Mouse (Mus musculus) 3134 (cell line): Measurements from ENCODE around the gene Cyp4f14.
A peak's percentile ranks its signal among the peaks of the same experiment; 100 is the strongest.
"Not testable (repeated sequence)": the region's sequence is repeated elsewhere in the genome, so short reads cannot be mapped to it uniquely, and the experiment has no call there.

ENCODE experiments used
- DNase-seq: peaks from one replicate; pipeline ENCODE4 v3.0.0-alpha.2; 2011; ENCODE audit warnings: low spot score; ENCODE audit not compliant: insufficient read length; ENCODE audit errors: extremely low read depth

Cyp4f14 gene

DNA sequence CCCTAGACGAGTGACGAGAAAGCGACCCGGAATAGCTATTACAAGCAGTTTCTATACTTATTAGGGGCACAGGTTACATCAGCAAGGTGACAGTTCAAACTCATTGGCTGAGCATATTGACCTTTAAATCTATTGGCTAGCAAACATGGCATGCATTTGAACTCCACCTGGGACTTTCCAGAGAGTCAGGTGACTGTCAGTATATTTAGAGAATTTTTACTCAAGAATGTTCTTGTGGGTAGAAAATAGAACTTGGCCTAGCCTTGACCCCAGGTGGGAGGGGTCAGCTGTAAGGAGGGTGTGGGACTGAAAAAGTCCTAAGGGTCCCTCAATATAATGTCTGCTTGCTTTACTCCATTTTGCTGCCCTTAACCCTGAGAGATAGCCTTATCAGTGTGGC, 21.7 kb downstream of the Cyp4f14 start:
- DNase-seq = no peak

DNA sequence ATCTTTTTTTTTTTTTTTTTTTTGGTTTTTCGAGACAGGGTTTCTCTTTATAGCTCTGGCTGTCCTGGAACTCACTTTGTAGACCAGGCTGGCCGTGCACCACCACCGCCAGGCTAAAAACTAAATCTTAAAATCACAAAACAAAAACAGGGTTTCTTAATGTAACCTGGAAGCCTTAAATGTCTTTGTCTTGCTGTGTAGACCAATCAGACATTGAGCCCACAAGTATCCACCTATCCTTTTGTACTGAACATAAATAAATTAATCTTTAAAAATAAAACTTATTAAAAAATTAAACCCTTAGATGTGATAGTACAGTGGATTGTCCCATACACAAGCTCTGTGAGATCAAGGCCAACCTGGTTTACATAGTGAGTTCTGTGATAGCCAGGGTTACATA, 23.2 kb downstream of the Cyp4f14 start:
- DNase-seq = no peak

DNA sequence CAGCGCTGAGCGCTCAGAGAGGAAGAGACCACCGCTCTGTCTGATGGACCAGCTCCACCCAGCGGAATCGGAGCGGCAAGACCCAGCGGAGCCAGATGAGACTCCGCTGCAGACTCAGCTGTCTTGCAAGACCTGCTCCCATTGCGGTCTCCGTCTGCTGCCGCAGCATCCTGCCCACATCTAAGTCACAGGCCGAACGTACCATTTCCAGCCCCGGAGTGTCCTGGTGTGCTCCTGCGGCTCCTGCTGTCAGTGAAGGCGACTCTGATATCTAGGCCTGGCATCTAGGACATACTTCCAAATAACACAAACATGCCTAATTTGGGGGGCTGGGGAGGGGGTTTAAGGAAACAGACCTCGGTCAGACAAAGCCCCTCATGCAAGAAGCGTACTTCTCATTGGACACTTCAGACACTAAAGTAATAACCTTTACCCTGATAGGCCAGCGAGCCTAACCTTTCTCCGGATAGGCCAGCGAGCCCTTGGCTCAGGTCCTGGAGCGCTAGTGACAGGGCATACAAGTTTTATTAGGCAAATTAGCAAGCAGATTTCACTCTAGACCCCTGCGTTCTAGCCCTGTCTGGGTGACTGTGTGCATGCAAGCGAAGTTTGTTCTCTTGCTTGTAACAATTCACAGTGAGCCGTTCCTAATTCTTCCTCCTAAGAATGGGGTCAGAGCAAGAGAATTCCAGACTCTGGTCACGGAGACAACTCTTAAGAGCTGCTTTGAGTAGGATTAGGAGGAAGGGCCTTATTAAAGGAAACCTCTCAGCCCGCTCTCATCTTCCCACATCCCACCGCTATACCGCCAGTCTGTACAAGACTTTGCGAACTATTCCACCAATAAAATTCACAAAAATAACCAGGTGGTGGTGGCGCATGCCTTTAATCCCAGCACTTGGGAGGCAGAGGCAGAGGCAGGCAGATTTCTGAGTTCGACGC, 25.6 kb downstream of the Cyp4f14 start, which contains the start of gene Zfp870:
TSS of gene Zfp870 (minus strand) at position 404 of the 942 bp plus-strand sequence.
- peak; percentile 66 for DNase-seq

DNA sequence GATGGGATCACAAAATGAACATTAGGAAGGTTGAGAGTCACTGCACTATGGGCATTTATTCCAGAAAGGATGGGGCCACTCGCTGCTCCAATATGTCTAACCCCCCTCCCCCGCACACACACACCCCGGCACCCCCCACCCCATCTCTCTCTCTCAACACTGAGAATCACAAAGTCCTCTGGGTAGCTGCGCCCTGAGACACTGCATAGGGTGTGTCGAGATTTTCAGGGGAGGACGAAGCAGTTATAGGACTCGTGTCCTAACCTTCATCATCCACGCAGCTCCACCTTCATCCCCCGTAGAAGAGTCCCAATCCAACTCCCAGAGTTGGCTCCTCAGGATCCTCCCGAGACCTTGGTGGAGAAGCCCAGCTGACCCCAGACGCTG, 26.3 kb downstream of the Cyp4f14 start:
- DNase-seq = no peak

DNA sequence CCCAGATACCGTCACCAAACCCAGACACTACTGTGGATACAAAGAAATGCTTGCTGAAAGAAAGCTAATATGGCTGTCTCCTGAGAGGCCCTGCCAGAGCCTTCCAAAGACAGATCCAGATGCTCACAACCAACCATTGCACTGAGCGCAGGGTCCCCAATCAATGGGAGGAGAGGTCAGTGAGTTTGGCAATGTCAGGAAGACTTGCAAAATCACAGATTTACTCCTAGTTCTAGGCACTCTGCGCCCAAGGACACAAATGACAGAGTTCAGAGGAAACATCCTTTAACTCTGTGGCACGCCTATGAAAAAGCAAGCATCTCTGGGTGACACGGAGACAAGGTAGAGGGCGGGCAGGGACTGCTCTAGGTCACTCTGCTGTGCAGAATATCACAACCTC, 27.5 kb downstream of the Cyp4f14 start:
- DNase-seq = no peak

DNA sequence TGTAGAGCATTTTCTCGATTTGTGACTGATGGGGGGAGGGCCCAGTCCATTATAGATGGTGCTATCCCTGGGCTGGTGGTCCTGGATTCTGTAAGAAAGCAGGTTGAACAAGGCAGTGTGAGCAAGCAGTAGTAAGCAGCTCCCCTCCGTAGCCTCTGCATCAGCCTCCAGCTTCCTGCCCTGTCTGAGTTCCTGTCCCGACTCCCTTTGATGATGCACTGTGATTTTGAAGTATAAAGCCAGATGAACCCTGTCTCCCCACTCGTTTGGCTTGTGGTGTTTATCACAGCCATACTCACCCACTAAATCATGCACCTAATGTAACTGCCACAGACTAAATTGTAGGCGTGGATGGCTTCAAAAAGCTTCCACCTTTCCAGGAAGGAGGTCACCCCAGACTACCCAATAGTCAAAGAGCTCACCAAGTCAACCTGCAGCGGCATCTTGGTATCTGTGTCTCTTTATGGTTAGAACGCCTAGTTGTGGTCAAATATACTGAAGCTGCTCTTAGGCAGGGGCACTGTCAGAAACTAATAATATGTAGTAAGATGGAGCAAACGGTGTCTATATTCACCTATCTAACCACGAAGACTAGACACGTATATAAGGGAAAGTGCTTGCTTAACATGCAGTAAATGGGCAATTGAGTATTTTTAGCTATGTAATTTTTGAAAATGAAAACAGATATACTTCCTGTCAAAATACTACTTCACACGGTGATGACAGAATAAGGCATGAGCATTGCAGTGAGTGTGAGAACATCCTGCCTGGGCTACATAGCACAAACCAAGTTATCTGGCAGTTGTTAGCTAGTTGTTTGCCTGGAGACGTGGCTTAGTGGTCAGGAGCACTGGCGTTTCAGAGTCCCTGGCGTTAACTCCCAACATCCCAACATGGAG, 36.6 kb downstream of the Cyp4f14 start:
- no peak for DNase-seq

DNA sequence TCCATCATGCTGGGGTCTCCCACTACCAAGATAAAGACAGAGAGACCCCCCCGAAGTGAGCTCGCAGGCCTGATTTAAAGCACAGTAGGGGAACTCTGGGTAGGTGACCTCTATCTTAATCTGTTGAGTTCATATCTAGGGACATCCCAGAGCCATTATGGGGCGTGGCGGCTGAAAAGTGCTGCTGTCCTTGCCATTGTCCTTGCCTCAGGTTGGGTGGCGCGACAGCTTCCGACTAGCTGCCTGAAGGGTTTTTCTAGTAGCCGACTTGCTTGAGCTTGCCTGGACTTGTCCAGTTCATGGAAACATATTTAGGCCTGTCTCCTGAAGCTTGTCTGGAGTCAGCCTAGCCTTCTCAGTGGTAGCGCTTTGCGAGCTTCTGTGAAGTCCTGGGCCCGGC, 38.4 kb downstream of the Cyp4f14 start:
- DNase-seq = no peak

DNA sequence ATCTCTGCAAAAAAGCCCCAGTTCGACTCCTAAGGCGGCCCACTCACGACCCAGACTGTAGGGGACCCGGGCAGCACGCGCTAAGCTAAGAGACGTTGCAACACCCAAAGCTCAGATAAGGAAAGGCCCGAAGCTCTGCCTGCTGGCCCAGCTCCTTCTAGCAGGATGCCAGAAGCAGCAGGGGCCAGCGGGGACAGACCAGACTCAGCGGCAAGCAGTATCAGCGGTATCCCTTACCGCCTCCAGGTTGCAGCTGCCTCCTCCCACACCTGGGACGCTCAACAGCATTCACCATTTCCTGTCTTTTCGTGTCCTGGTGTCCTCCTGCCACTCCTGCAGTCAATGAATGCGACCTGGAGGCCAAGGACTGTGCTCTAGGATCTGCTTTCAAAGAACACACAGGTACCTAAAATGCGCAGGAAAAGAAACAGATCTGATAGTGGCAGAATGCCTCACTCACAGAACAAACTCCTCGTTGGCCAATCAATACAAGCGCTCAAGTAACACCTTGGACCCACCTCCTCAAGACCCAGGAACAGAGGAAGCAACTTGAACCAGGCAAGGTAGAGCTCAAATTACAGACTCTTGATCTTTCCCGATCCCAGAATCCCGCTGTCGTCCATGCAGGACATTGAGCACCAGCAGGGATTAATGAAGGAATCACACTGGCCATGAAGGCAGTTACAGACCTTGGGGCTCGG, 39.5 kb downstream of the Cyp4f14 start:
- no peak for DNase-seq

DNA sequence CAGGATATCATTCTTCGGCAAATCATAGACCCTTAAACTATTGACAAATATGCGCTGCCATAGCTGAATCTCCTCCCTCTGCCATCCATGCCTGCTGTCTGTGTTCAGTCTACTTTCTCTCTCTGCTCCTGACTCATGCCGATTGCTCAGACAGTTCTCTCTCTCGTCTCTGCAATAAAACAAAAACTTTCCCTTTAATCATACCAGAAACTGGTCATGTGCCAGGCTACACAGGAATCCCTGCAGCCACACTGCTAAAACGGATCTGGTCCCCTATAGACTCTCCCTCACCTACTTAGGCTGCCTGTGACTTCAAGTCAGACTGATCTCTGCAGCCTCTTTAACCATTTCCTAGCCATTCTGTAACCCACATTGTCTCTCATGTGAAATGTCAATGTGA, 44.4 kb downstream of the Cyp4f14 start:
- no peak for DNase-seq

DNA sequence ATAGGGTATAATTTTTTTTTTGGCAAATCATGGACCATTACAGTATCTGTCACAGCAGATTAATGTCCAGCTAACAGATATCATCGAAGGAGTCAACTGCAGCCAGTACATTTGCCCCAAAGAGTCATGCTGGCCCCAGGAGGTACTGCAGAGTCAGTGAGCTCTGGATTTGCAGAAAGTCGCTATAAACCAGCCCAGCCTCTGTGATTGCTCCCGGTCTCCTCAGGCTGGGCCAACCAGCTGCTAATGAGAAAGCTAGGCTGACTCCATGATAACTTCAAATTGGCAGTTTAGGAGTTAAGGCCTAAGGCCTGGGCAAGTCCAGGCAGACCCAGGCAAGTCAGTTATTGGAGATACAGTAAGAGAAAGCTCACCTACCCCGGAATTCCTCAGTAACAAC, 45.1 kb downstream of the Cyp4f14 start:
- no peak for DNase-seq

DNA sequence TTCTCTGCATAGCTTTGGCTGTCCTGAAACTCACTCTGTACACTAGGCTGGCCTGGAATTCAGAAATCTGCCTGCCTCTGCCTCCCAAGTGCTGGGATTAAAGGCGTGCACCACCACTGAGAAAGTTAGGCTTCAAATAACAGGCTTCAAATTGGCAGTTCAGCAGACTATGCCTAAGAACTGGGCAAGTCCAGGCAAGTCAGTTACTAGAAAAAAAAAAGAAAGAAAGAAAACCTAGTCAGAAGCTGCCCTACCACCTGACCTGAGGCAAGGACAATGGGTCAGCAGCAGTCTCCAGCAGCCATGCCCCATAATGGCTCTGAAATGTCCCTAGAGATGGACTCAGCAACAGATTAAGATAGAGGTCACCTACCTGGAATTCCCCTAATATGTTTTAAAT, 45.7 kb downstream of the Cyp4f14 start:
- no peak for DNase-seq

DNA sequence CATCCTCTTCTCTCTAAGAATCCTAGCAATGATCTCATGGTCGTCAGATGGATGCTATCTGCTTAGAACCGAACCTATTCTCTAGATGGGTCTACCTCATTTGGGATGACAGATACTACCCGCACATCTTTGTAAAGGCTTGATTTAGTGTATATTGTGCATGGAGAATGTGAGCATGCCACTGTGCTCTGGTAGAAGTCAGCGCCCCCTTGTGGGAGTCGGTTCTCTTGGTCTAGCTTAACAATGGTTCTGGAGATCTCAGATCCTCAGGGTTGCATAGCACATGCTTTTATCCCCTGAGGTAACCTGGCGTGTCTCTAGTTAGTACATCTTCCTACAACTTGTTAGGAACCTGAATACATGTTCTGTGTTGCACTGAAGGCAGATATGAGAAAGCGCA, 49.9 kb downstream of the Cyp4f14 start:
- DNase-seq = not testable (repeated sequence)

DNA sequence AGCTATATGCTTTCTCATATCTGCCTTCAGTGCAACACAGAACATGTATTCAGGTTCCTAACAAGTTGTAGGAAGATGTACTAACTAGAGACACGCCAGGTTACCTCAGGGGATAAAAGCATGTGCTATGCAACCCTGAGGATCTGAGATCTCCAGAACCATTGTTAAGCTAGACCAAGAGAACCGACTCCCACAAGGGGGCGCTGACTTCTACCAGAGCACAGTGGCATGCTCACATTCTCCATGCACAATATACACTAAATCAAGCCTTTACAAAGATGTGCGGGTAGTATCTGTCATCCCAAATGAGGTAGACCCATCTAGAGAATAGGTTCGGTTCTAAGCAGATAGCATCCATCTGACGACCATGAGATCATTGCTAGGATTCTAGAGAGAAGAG, 60.4 kb downstream of the Cyp4f14 start:
- not testable (repeated sequence) for DNase-seq
